Mouse (Mus musculus) cerebellum, adult 2 months (tissue): ENCODE results near the gene Rbfox1.

Experiments used
- CTCF ChIP-seq: fragments of 200-500 bp; IDR thresholded peaks from 2 replicates; pipeline ENCODE4 v1.5.1; 2011; ENCODE audit warnings: low read depth, mild to moderate bottlenecking, control low read depth, low read length, moderate library complexity, borderline replicate concordance; ENCODE audit not compliant: insufficient read depth
- POLR2A ChIP-seq: fragments of 200-500 bp; IDR thresholded peaks from 2 replicates; pipeline ENCODE4 v1.6.1; 2011; ENCODE audit warnings: low read length, control low read depth, borderline replicate concordance; ENCODE audit not compliant: insufficient read depth

- TF ChIP-seq POLR2A: no peak
- no peak for TF ChIP-seq CTCF
Measured at GRCm38 (mm10) chr16:6097244-6098040, 212.3 kb downstream of the Rbfox1 start.
